Comparison of ENCODE assay signal across 8 mouse cellular contexts in the genomic region with DNA sequence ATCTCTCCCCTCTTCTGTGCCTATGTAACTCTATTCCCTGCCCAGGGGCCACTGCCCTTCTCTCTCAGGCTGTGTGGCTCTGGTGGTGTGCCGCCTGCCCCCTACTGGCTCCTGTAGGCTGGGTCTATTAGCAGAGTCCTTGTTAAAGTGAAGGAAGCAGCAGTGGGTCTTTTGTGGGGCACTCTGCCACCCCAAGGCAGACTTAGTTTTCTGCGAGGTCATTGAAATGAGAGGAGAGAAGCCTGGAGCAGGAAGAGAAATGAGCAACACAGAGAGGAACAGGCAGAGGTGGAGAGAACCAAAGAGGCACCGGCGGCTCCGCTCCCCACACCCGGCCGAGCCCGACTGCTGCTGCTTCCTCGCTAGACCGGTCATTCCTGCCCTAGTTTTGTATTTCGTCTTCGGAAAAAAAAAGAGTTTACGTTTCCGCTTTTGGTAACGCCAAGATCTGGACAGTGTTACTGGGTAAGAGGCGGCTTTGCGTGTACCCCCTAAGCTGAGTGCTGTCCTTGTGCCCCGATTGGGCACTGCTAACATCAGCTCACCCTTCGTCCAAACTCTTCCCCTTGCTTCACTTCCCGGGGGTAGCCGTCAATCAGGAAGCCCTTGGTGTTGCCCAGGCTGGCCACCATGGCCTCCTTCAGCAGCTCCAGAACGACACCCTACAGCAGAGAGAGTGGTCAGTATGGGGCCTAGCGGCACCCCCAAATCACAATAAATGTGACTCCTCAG.
DNase-seq lines count a peak whose midpoint lies in the region; ATAC-seq lines count a peak whose summit lies in the region.

No protein-coding gene starts in this region.

- DNase-seq in NIH3T3 (ENCODE audit: low read depth) = peak; percentile 88
- DNase-seq in cerebellum, adult 8-10 months = peak; percentile 22
- peak; percentile 55 for DNase-seq in forelimb bud, embryonic 11.5 days (ENCODE audit: low read depth, low spot score)
- peak; percentile 32 to 44 for DNase-seq in layer of hippocampus, postnatal 25 days (ENCODE audit: extremely low spot score in 1 of 2, low spot score in 1 of 2)
- DNase-seq in lung, postnatal 4 days = peak; percentile 77 to 81
- peak; percentile 80 for DNase-seq in retina, postnatal 1 day
- peak; percentile 81 for DNase-seq in urinary bladder, postnatal 14 days (ENCODE audit: low spot score)

- H3K36me3 ChIP-seq in hindbrain, embryonic 13.5 days = no peaks in the 10 kb centered on the region

- no peak overlapping the region for H3K27ac ChIP-seq in hindbrain, embryonic 13.5 days

- H3K4me3 ChIP-seq in hindbrain, embryonic 13.5 days = peak overlapping the region; percentile 35

- ATAC-seq in hindbrain, embryonic 13.5 days (ENCODE audit: low FRiP score) = peak; percentile 71

- peak overlapping the region; percentile 56 for H3K9ac ChIP-seq in hindbrain, embryonic 13.5 days

- no peaks in the 10 kb centered on the region for H3K27me3 ChIP-seq in hindbrain, embryonic 13.5 days

- H3K4me2 ChIP-seq in hindbrain, embryonic 13.5 days = peak overlapping the region; percentile 57

- peaks cover 28% of the 10 kb centered on the region for H3K4me1 ChIP-seq in hindbrain, embryonic 13.5 days (replicated peaks)

- WGBS in hindbrain, embryonic 13.5 days = 2% methylated on average over 23 of the region's 23 CpGs

- H3K9me3 ChIP-seq in hindbrain, embryonic 13.5 days = no peaks in the 10 kb centered on the region

Comparison
In these comparisons a context has a peak if more than half of its experiments do, and no peak if none do; other contexts are left out.
1. DNase-seq: peak in every context shown above with its lines; median percentile 88 in NIH3T3; 81 in urinary bladder, postnatal 14 days; 80 in retina, postnatal 1 day; 79 in lung, postnatal 4 days; 55 in forelimb bud, embryonic 11.5 days; 38 in layer of hippocampus, postnatal 25 days; 22 in cerebellum, adult 8-10 months.